Mouse (Mus musculus) intestine, embryonic 16.5 days (tissue): ENCODE results near the gene Itih5. TPM values are rescaled to one million over a fixed set of nuclear protein-coding genes. Genes with fewer than 3 reads are reported as not detected.

Source experiments
- ATAC-seq: fragments of 200-750 bp; cut with Nextera tagmentation; 2 replicates; pipeline ENCODE4 v1.8.0; 2017; ENCODE audit warnings: moderate TSS enrichment, moderate library complexity
- H3K27ac ChIP-seq: fragments of 300-500 bp; sonication (generic); 2 replicates; pipeline ENCODE4 v1.5.1; 2014; ENCODE audit warnings: mild to moderate bottlenecking, low read length
- H3K27me3 ChIP-seq: fragments of 300-500 bp; sonication (generic); replicated peaks from 2 replicates; pipeline ENCODE4 v1.6.1; 2014; ENCODE audit warnings: low read length, control low read depth, mixed read lengths; ENCODE audit not compliant: control insufficient read depth, insufficient read depth
- H3K36me3 ChIP-seq: fragments of 300-500 bp; sonication (generic); 2 replicates; pipeline ENCODE4 v1.6.1; 2014; ENCODE audit warnings: low read length, control low read depth; ENCODE audit not compliant: control insufficient read depth, insufficient read depth
- H3K4me1 ChIP-seq: fragments of 300-500 bp; sonication (generic); 2 replicates; pipeline ENCODE4 v1.6.1; 2014; ENCODE audit warnings: low read length, control low read depth, mixed read lengths; ENCODE audit not compliant: control insufficient read depth, insufficient read depth
- H3K4me2 ChIP-seq: fragments of 300-500 bp; sonication (generic); 2 replicates; pipeline ENCODE4 v1.6.1; 2014; ENCODE audit warnings: low read depth, low read length, control low read depth
- H3K4me3 ChIP-seq: fragments of 300-500 bp; sonication (generic); 2 replicates; pipeline ENCODE4 v1.5.1; 2014; ENCODE audit warnings: mild to moderate bottlenecking, low read length
- H3K9ac ChIP-seq: fragments of 300-500 bp; sonication (generic); 2 replicates; pipeline ENCODE4 v1.6.1; 2014; ENCODE audit warnings: low read depth, low read length
- H3K9me3 ChIP-seq: fragments of 300-500 bp; sonication (generic); 2 replicates; pipeline ENCODE4 v1.6.1; 2016; ENCODE audit warnings: low read length, control low read depth; ENCODE audit not compliant: control insufficient read depth
- WGBS: fragments of 180-500 bp; shearing (Covaris S2); extraction: QIAGEN DNeasy Blood & Tissue Kit; methylation state at CpG from one replicate; pipeline ENCODE4 v1.1.7; 2014; 5-methylcytosine and 5-hydroxymethylcytosine counted together
- polyA plus RNA-seq: library from polyadenylated mRNA; unstranded; fragments of >200 nt; fragmentation: Nextera tagmentation; extraction: Ambion mirVana; gene quantifications from 2 replicates; pipeline ENCODE4 v1.2.1, GENCODE M21; 2015

The Itih5 gene
- polyA plus RNA-seq, 1 experiment from 2014 or later, result 12.6 TPM

- Histone ChIP-seq H3K4me2 (no peak overlapping the region), H3K36me3 (no peaks in the 10 kb centered on the region), H3K4me1 (no peaks in the 10 kb centered on the region), H3K9ac (no peak overlapping the region), H3K4me3 (no peak overlapping the region), H3K27ac (no peak overlapping the region), H3K9me3 (no peaks in the 10 kb centered on the region), H3K27me3 (no peaks in the 10 kb centered on the region)
- WGBS, result 80% methylated on average over 9 of the region's 9 CpGs
- ATAC-seq, result no peak
Observed at GRCm38 (mm10) chr2:10250441-10250840, 97.1 kb downstream of the Itih5 start.

- no peaks in the 10 kb centered on the region for H3K27me3 ChIP-seq
- no peak overlapping the region for H3K4me3 ChIP-seq
- 80% methylated on average over 4 of the region's 4 CpGs for WGBS
- H3K9me3 ChIP-seq, result no peaks in the 10 kb centered on the region
- H3K4me2 ChIP-seq, result no peak overlapping the region
- no peak overlapping the region for H3K27ac ChIP-seq
- H3K9ac ChIP-seq, result no peak overlapping the region
- no peaks in the 10 kb centered on the region for H3K4me1 ChIP-seq
- ATAC-seq, result no peak
- no peaks in the 10 kb centered on the region for H3K36me3 ChIP-seq
Observed at GRCm38 (mm10) chr2:10250926-10251325, 97.6 kb downstream of the Itih5 start.

- Histone ChIP-seq H3K36me3 (no peaks in the 10 kb centered on the region), H3K9ac (no peak overlapping the region), H3K4me3 (no peak overlapping the region), H3K4me1 (no peaks in the 10 kb centered on the region), H3K4me2 (no peak overlapping the region), H3K27me3 (no peaks in the 10 kb centered on the region), H3K9me3 (no peaks in the 10 kb centered on the region), H3K27ac (no peak overlapping the region)
- no peak for ATAC-seq
- 89% methylated on average over 9 of the region's 9 CpGs for WGBS
Observed at GRCm38 (mm10) chr2:10251466-10251865, 98.1 kb downstream of the Itih5 start.

GRCm38 (mm10) chr2:10252016-10252415, 98.6 kb downstream of the Itih5 start:
- Histone ChIP-seq H3K4me3 (no peak overlapping the region), H3K4me1 (no peaks in the 10 kb centered on the region), H3K4me2 (no peak overlapping the region), H3K27me3 (no peaks in the 10 kb centered on the region), H3K9me3 (no peaks in the 10 kb centered on the region), H3K9ac (no peak overlapping the region), H3K36me3 (no peaks in the 10 kb centered on the region), H3K27ac (no peak overlapping the region)
- ATAC-seq, result no peak
- WGBS, result 72% methylated on average over 2 of the region's 2 CpGs

- H3K9me3 ChIP-seq, result no peaks in the 10 kb centered on the region
- H3K27ac ChIP-seq, result no peak overlapping the region
- 70% methylated on average over 3 of the region's 3 CpGs for WGBS
- H3K4me2 ChIP-seq, result no peak overlapping the region
- H3K4me3 ChIP-seq, result no peak overlapping the region
- no peaks in the 10 kb centered on the region for H3K4me1 ChIP-seq
- no peaks in the 10 kb centered on the region for H3K36me3 ChIP-seq
- ATAC-seq, result no peak
- H3K9ac ChIP-seq, result no peak overlapping the region
- no peaks in the 10 kb centered on the region for H3K27me3 ChIP-seq
Observed at GRCm38 (mm10) chr2:10253351-10253750, 100.0 kb downstream of the Itih5 start.

GRCm38 (mm10) chr2:10256949-10257348, 103.6 kb downstream of the Itih5 start:
- Histone ChIP-seq H3K27me3 (no peaks in the 10 kb centered on the region), H3K27ac (no peak overlapping the region), H3K4me3 (no peak overlapping the region), H3K36me3 (no peaks in the 10 kb centered on the region), H3K9ac (no peak overlapping the region), H3K4me2 (no peak overlapping the region), H3K9me3 (no peaks in the 10 kb centered on the region), H3K4me1 (no peaks in the 10 kb centered on the region)
- WGBS, result 64% methylated on average over 5 of the region's 5 CpGs
- no peak for ATAC-seq

- ATAC-seq, result no peak
- H3K27ac ChIP-seq, result no peak overlapping the region
- WGBS, result 55% methylated on average over 5 of the region's 5 CpGs
- H3K36me3 ChIP-seq, result no peaks in the 10 kb centered on the region
- H3K27me3 ChIP-seq, result no peaks in the 10 kb centered on the region
- H3K4me3 ChIP-seq, result no peak overlapping the region
- no peaks in the 10 kb centered on the region for H3K9me3 ChIP-seq
- H3K4me1 ChIP-seq, result no peaks in the 10 kb centered on the region; the same call in 1 of the 2 replicates
- no peak overlapping the region for H3K9ac ChIP-seq
- H3K4me2 ChIP-seq, result no peak overlapping the region
Observed at GRCm38 (mm10) chr2:10258312-10258711, 104.9 kb downstream of the Itih5 start.

- no peaks in the 10 kb centered on the region for H3K36me3 ChIP-seq
- no peak overlapping the region for H3K4me2 ChIP-seq
- no peak overlapping the region for H3K27ac ChIP-seq
- no peak for ATAC-seq
- H3K27me3 ChIP-seq, result no peaks in the 10 kb centered on the region; the same call in 1 of the 2 replicates
- no peaks in the 10 kb centered on the region for H3K9me3 ChIP-seq
- no peak overlapping the region for H3K9ac ChIP-seq
- H3K4me3 ChIP-seq, result no peak overlapping the region
- H3K4me1 ChIP-seq, result no peaks in the 10 kb centered on the region; the same call in 1 of the 2 replicates
- WGBS, result 71% methylated on average over 5 of the region's 5 CpGs
Observed at GRCm38 (mm10) chr2:10260109-10260508, 106.7 kb downstream of the Itih5 start.

GRCm38 (mm10) chr2:10261337-10261736, 108.0 kb downstream of the Itih5 start:
- H3K4me3 ChIP-seq, result no peak overlapping the region
- WGBS, result 69% methylated on average over 5 of the region's 5 CpGs
- no peaks in the 10 kb centered on the region for H3K9me3 ChIP-seq
- H3K9ac ChIP-seq, result no peak overlapping the region
- H3K4me2 ChIP-seq, result no peak overlapping the region
- H3K36me3 ChIP-seq, result no peaks in the 10 kb centered on the region
- no peaks in the 10 kb centered on the region; the same call in 1 of the 2 replicates for H3K4me1 ChIP-seq
- H3K27ac ChIP-seq, result no peak overlapping the region
- ATAC-seq, result no peak
- H3K27me3 ChIP-seq, result no peaks in the 10 kb centered on the region; the same call in 1 of the 2 replicates

GRCm38 (mm10) chr2:10262722-10263121, 109.4 kb downstream of the Itih5 start:
- 30% methylated on average over 5 of the region's 5 CpGs for WGBS
- Histone ChIP-seq H3K4me2 (no peak overlapping the region), H3K9me3 (no peaks in the 10 kb centered on the region), H3K27me3 (no peaks in the 10 kb centered on the region; the same call in 1 of the 2 replicates), H3K4me3 (no peak overlapping the region), H3K9ac (no peak overlapping the region), H3K27ac (no peak overlapping the region), H3K4me1 (no peaks in the 10 kb centered on the region; the same call in 1 of the 2 replicates), H3K36me3 (no peaks in the 10 kb centered on the region)
- peak; percentile 13; the same call in 1 of the 2 replicates for ATAC-seq
